Mouse (Mus musculus): Measurements from ENCODE around the gene Rars. TPM values are rescaled to one million over a fixed set of nuclear protein-coding genes. Genes with fewer than 3 reads are reported as not detected.
A peak's percentile ranks its signal among the peaks of the same experiment; 100 is the strongest.
"Not testable (repeated sequence)": the region's sequence is repeated elsewhere in the genome, so short reads cannot be mapped to it uniquely, and the experiment has no call there.

The Rars gene
- polyA plus RNA-seq, 1 experiment from 2014 or later = 55.8 TPM

- DNase-seq (ENCODE audit: low spot score) (no peak), ATAC-seq (ENCODE audit: low FRiP score, low TSS enrichment) (no peak)
- no peak overlapping the region for H3K27ac ChIP-seq (replicated peaks)
- no peaks in the 10 kb centered on the region for H3K4me1 ChIP-seq (replicated peaks; ENCODE audit: control insufficient read depth, insufficient read depth)
- TF ChIP-seq EP300 (optimal IDR thresholded peaks at IDR 0.05) (no peak), CTCF (IDR thresholded peaks at IDR 0.05; ENCODE audit: low read depth) (no peak)
- H3K4me2 ChIP-seq (replicated peaks; ENCODE audit: low read depth) = no peak overlapping the region
- H3K9me3 ChIP-seq (ENCODE audit: control insufficient read depth, low read length) = no peaks in the 10 kb centered on the region
- peaks cover 10% of the 10 kb centered on the region; the same call in 1 of the 2 replicates for H3K27me3 ChIP-seq (ENCODE audit: control insufficient read depth, insufficient read depth, low read length)
- H3K9ac ChIP-seq (ENCODE audit: low read length) = no peak overlapping the region
- H3K36me3 ChIP-seq (ENCODE audit: control insufficient read depth, insufficient read depth, low read length) = no peaks in the 10 kb centered on the region
- WGBS = 80% methylated on average over 5 of the region's 5 CpGs
- no peak overlapping the region for H3K4me3 ChIP-seq (ENCODE audit: low read depth, low read length)
Observed at GRCm38 (mm10) chr11:35801332-35801731, 33.0 kb downstream of the Rars start.

DNA sequence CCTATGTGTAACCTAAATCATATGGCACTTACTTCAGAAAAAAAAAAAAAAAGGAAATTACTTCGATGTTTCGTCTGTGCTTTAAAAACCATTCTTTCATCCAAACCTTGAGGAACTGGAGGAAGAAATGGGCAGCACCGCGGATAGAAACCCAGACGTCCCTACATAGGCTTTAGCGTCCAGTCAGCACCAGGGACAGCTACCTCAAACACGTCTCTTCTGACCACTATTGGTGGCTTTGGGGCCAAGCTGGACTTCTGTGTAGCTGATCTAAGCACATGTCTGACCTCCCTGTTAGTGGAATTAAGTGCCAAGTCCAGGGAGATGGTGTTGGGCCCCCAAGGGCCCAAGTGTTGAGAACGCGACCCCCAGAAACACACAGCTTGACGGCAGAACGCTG lies 35.4 kb downstream of the Rars start, which contains the start of gene Fbll1:
Fbll1 (minus strand) TSS at position 11 of the 400 bp plus-strand sequence.
- WGBS = 14% methylated on average over 11 of the region's 11 CpGs
- DNase-seq (ENCODE audit: low spot score) = peak; percentile 71

DNA sequence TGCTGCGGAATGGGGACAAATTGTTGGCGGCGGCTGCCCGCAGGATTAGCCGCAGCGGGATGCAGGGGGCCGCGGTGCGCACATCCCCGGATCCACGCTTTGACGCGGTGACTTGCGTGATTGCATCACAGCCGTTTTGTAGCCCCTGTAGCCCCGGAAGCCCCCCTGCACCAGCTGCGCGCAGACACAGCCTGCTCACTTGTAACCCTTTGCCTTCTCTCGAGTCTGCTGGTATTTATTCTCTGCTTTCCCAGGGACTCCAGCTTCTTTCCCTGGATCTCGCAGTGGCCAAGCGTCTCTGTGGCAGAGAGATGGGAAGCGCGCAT lies 35.8 kb downstream of the Rars start:
- no peaks in the 10 kb centered on the region for H3K9me3 ChIP-seq (ENCODE audit: control insufficient read depth, low read length)
- H3K27ac ChIP-seq (replicated peaks) = no peak overlapping the region
- DNase-seq (ENCODE audit: low spot score) (no peak), ATAC-seq (ENCODE audit: low FRiP score, low TSS enrichment) (no peak)
- H3K4me2 ChIP-seq (replicated peaks; ENCODE audit: low read depth) = peak overlapping the region; percentile 38
- 6% methylated on average over 23 of the region's 23 CpGs for WGBS
- H3K36me3 ChIP-seq (ENCODE audit: control insufficient read depth, insufficient read depth, low read length) = no peaks in the 10 kb centered on the region
- peak overlapping the region; percentile 29 for H3K4me3 ChIP-seq (ENCODE audit: low read depth, low read length)
- no peak overlapping the region for H3K9ac ChIP-seq (ENCODE audit: low read length)
- TF ChIP-seq CTCF (IDR thresholded peaks at IDR 0.05; ENCODE audit: low read depth) = no peak
- TF ChIP-seq EP300 (optimal IDR thresholded peaks at IDR 0.05) = no peak
- H3K27me3 ChIP-seq (ENCODE audit: control insufficient read depth, insufficient read depth, low read length) = peaks cover 13% of the 10 kb centered on the region; the same call in 1 of the 2 replicates
- no peaks in the 10 kb centered on the region for H3K4me1 ChIP-seq (replicated peaks; ENCODE audit: control insufficient read depth, insufficient read depth)

More for the DNA sequence above, 35.4 kb downstream of the Rars start, which contains the start of gene Fbll1:
- H3K4me3 ChIP-seq (ENCODE audit: low read depth, low read length) = peak within 1 kb of the TSS; percentile 29
- TF ChIP-seq EP300 (optimal IDR thresholded peaks at IDR 0.05) (no peak), CTCF (IDR thresholded peaks at IDR 0.05; ENCODE audit: low read depth) (peak; percentile 11; the same call in 1 of the 2 replicates)
- H3K9me3 ChIP-seq (ENCODE audit: control insufficient read depth, low read length) = no peaks in the 10 kb centered on the region
- H3K36me3 ChIP-seq (ENCODE audit: control insufficient read depth, insufficient read depth, low read length) = no peaks in the 10 kb centered on the region
- H3K27me3 ChIP-seq (ENCODE audit: control insufficient read depth, insufficient read depth, low read length) = peaks cover 13% of the 10 kb centered on the region; the same call in 1 of the 2 replicates
- peak within 1 kb of the TSS; percentile 38 for H3K4me2 ChIP-seq (replicated peaks; ENCODE audit: low read depth)
- H3K27ac ChIP-seq (replicated peaks) = no peak within 1 kb of the TSS
- ATAC-seq (ENCODE audit: low FRiP score, low TSS enrichment) = no peak
- H3K4me1 ChIP-seq (replicated peaks; ENCODE audit: control insufficient read depth, insufficient read depth) = no peaks in the 10 kb centered on the region
- no peak within 1 kb of the TSS for H3K9ac ChIP-seq (ENCODE audit: low read length)

DNA sequence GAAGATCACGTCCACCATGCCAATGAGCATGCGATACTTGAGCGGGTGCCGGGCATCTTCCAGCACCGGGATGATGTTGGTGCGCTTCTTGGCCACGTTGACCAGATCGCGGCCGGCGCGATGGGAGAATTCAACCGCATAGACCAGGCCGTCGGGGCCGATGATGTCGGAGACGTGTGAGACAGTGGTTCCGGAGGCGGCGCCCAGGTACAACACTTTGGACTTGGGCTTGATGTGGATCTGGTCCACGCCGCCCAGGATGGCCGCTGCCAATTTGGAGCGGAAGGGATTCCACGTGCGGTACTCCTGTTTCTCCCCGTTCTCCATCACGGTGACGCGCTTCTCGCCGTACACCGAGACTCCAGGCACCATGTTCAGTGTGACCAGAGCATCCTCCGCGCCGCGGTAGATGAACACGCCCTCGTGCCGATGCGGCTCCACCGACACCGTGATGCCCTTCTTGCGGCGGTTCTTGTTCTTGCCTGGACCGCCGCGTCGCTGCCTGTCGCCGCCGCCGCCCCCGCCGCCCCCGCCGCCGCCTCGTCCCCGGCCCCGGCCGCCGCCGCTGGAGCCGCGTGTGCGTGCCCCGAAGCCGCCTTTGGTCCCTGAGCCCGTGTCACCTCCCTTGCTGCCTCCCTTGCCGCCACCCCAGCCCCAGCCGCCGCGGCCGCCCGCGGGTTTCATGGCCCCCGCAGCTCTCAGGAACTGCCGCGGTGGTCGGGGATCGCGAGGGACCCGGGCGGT lies 36.4 kb downstream of the Rars start:
- ATAC-seq (ENCODE audit: low FRiP score, low TSS enrichment) (no peak), DNase-seq (ENCODE audit: low spot score) (no peak)
- Histone ChIP-seq H3K36me3 (ENCODE audit: control insufficient read depth, insufficient read depth, low read length) (no peaks in the 10 kb centered on the region), H3K4me3 (ENCODE audit: low read depth, low read length) (peak overlapping the region; percentile 29), H3K9me3 (ENCODE audit: control insufficient read depth, low read length) (no peaks in the 10 kb centered on the region), H3K27ac (replicated peaks) (no peak overlapping the region), H3K27me3 (ENCODE audit: control insufficient read depth, insufficient read depth, low read length) (peaks cover 13% of the 10 kb centered on the region; the same call in 1 of the 2 replicates), H3K4me2 (replicated peaks; ENCODE audit: low read depth) (peak overlapping the region; percentile 38), H3K9ac (ENCODE audit: low read length) (no peak overlapping the region), H3K4me1 (replicated peaks; ENCODE audit: control insufficient read depth, insufficient read depth) (no peaks in the 10 kb centered on the region)
- no peak for TF ChIP-seq EP300 (optimal IDR thresholded peaks at IDR 0.05)
- TF ChIP-seq CTCF (IDR thresholded peaks at IDR 0.05; ENCODE audit: low read depth) = no peak
- WGBS = 6% methylated on average over 81 of the region's 86 CpGs

- H3K4me1 ChIP-seq (replicated peaks; ENCODE audit: control insufficient read depth, insufficient read depth); H3K4me2 ChIP-seq (replicated peaks; ENCODE audit: low read depth); H3K9me3 ChIP-seq (ENCODE audit: control insufficient read depth, low read length); H3K4me3 ChIP-seq (ENCODE audit: low read depth, low read length); H3K36me3 ChIP-seq (ENCODE audit: control insufficient read depth, insufficient read depth, low read length); ATAC-seq (ENCODE audit: low FRiP score, low TSS enrichment); H3K27me3 ChIP-seq (ENCODE audit: control insufficient read depth, insufficient read depth, low read length); H3K27ac ChIP-seq (replicated peaks); DNase-seq (ENCODE audit: low spot score); H3K9ac ChIP-seq (ENCODE audit: low read length): not testable (repeated sequence)
- WGBS = 81% methylated on average over 5 of the region's 5 CpGs
Observed at GRCm38 (mm10) chr11:35792800-35793199, 41.5 kb downstream of the Rars start.

DNA sequence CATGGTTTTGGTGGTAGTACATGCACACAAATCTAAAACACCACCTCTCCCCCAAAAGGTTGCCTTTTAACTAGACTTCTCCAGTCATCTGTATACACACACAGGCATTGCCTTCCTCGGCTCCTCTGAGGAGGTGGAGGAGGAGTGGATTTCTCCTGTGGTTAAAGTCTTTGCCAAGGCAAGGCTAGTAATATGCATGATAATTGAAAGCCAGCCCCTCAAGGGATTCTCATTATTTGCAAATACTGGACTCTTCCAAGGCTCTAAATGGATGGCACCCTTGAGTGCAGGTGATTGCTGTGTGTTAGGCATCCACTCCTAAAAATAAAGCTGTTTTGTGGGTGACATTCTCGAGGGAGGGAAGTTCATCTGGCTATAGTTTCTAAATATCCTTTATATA lies 45.9 kb downstream of the Rars start:
- TF ChIP-seq CTCF (IDR thresholded peaks at IDR 0.05; ENCODE audit: low read depth) = no peak
- TF ChIP-seq EP300 (optimal IDR thresholded peaks at IDR 0.05) = no peak
- 74% methylated on average over 2 of the region's 2 CpGs for WGBS
- H3K4me3 ChIP-seq (ENCODE audit: low read depth, low read length) = no peak overlapping the region
- no peak overlapping the region for H3K4me2 ChIP-seq (replicated peaks; ENCODE audit: low read depth)
- DNase-seq (ENCODE audit: low spot score) (no peak), ATAC-seq (ENCODE audit: low FRiP score, low TSS enrichment) (no peak)
- H3K36me3 ChIP-seq (ENCODE audit: control insufficient read depth, insufficient read depth, low read length) = peaks cover 14% of the 10 kb centered on the region
- no peaks in the 10 kb centered on the region for H3K4me1 ChIP-seq (replicated peaks; ENCODE audit: control insufficient read depth, insufficient read depth)
- no peaks in the 10 kb centered on the region for H3K27me3 ChIP-seq (ENCODE audit: control insufficient read depth, insufficient read depth, low read length)
- no peak overlapping the region for H3K27ac ChIP-seq (replicated peaks)
- no peak overlapping the region for H3K9ac ChIP-seq (ENCODE audit: low read length)
- H3K9me3 ChIP-seq (ENCODE audit: control insufficient read depth, low read length) = no peaks in the 10 kb centered on the region
